8 mouse cellular contexts compared by ENCODE assay signal in genomic region chr9:121857474-121858152, GRCm38 (mm10). TPM values are rescaled to one million over a fixed set of nuclear protein-coding genes. Genes with fewer than 3 reads are reported as not detected.
DNase-seq lines count a peak whose midpoint lies in the region; ATAC-seq lines count a peak whose summit lies in the region.

No protein-coding gene starts in this region.

- H3K4me2 ChIP-seq in hindbrain, embryonic 15.5 days, result peak overlapping the region; percentile 80

- peak; percentile 97 for DNase-seq in T-cell, adult 2 months (ENCODE audit: low spot score)
- peak; percentile 95 to 98 for DNase-seq in cerebellum, postnatal 36 days
- peak; percentile 97 to 98 for DNase-seq in frontal cortex, postnatal 36 days (ENCODE audit: low spot score in 2 of 2)
- peak; percentile 98 for DNase-seq in left cerebral cortex, adult 18-20 months (ENCODE audit: low spot score in 2 of 2)
- DNase-seq in right cerebral cortex, adult 18-20 months, result peak; percentile 99
- DNase-seq in urinary bladder, postnatal 10 days (ENCODE audit: low spot score), result peak; percentile 90

- H3K36me3 ChIP-seq in hindbrain, embryonic 15.5 days, result no peaks in the 10 kb centered on the region
- H3K36me3 ChIP-seq in macrophage (ENCODE audit: inconsistent target), result no peaks in the 10 kb centered on the region

- peaks cover 42% of the 10 kb centered on the region for H3K79me2 ChIP-seq in macrophage (ENCODE audit: inconsistent target)

- H3K9ac ChIP-seq in hindbrain, embryonic 15.5 days, result peak overlapping the region; percentile 86

- no peaks in the 10 kb centered on the region for H3K9me3 ChIP-seq in hindbrain, embryonic 15.5 days

- H3K4me3 ChIP-seq in hindbrain, embryonic 15.5 days, result peak overlapping the region; percentile 86
- H3K4me3 ChIP-seq in macrophage (ENCODE audit: inconsistent target), result peak overlapping the region; percentile 60

- peak; percentile 98 for ATAC-seq in hindbrain, embryonic 15.5 days (ENCODE audit: low FRiP score, low read depth)

- H3K27ac ChIP-seq in hindbrain, embryonic 15.5 days (replicated peaks), result peak overlapping the region; percentile 95
- H3K27ac ChIP-seq in macrophage, result peak overlapping the region; percentile 84

- no peaks in the 10 kb centered on the region for H3K27me3 ChIP-seq in hindbrain, embryonic 15.5 days

- WGBS in hindbrain, embryonic 15.5 days, result under 1% methylated on average over 70 of the region's 70 CpGs
- under 1% methylated on average over 65 of the region's 70 CpGs for WGBS in macrophage (ENCODE audit: missing documents)

- peaks cover 8% of the 10 kb centered on the region; the same call in 1 of the 2 replicates for H3K4me1 ChIP-seq in hindbrain, embryonic 15.5 days (replicated peaks)

RNA-seq across cellular contexts. Expression of gene Higd1a, which starts 0.5 kb away (rescaled TPM):
- polyA plus RNA-seq in hindbrain, embryonic 15.5 days (2015; fragmentation: Nextera tagmentation; extraction: Ambion mirVana), result 157 and 160 TPM in 2 replicates
- total RNA-seq in left cerebral cortex, adult 18-20 months (2021), result 100 to 1,000 TPM in 1 of 2 experiments, 10 to 100 TPM in 1; 96.5 to 107 TPM
- total RNA-seq in macrophage (2018; cell fraction: chromatin; rRNA removed), result 10 to 100 TPM in 13 of 26 experiments, 1 to 10 TPM in 13; 3.0 to 23.1 (median 9.7) TPM
- total RNA-seq in macrophage (2018; cell fraction: cytosol; rRNA removed), result 10 to 100 TPM; 18.4 to 38.7 (median 30.3) TPM
- total RNA-seq in macrophage (2018; cell fraction: nucleus; rRNA removed), result 10 to 100 TPM in 17 of 26 experiments, 1 to 10 TPM in 9; 6.4 to 21.6 (median 12.1) TPM
- 6.1 to 25.5 TPM (median 16.7 TPM) in 3 replicates for polyA plus RNA-seq in macrophage (2018)

RNA-seq across cellular contexts. Expression of gene Ccdc13, which starts 18.4 kb away (rescaled TPM):
- 3.2 and 3.5 TPM in 2 replicates for polyA plus RNA-seq in hindbrain, embryonic 15.5 days (2015; fragmentation: Nextera tagmentation; extraction: Ambion mirVana)
- 1 to 10 TPM; 5.1 to 6.1 TPM for total RNA-seq in left cerebral cortex, adult 18-20 months (2021)
- total RNA-seq in macrophage (2018; cell fraction: chromatin; rRNA removed), result not detected
- not detected for total RNA-seq in macrophage (2018; cell fraction: cytosol; rRNA removed)
- under 1 TPM in 2 of 26 experiments, not detected in 24; 0.23 to 0.55 TPM for total RNA-seq in macrophage (2018; cell fraction: nucleus; rRNA removed)
- polyA plus RNA-seq in macrophage (2018), result not detected in 3 replicates

RNA-seq across cellular contexts. Expression of gene Ackr2, which starts 40.5 kb away (rescaled TPM):
- polyA plus RNA-seq in hindbrain, embryonic 15.5 days (2015; fragmentation: Nextera tagmentation; extraction: Ambion mirVana), result 2.9 and 3.0 TPM in 2 replicates
- total RNA-seq in left cerebral cortex, adult 18-20 months (2021), result 1 to 10 TPM; 5.9 to 9.5 TPM
- total RNA-seq in macrophage (2018; cell fraction: chromatin; rRNA removed), result not detected
- total RNA-seq in macrophage (2018; cell fraction: cytosol; rRNA removed), result not detected
- total RNA-seq in macrophage (2018; cell fraction: nucleus; rRNA removed), result under 1 TPM in 1 of 26 experiments, not detected in 25; 0.34 TPM
- polyA plus RNA-seq in macrophage (2018), result not detected in 3 replicates

RNA-seq across cellular contexts. Expression of gene Cyp8b1, which starts 58.5 kb away (rescaled TPM):
- polyA plus RNA-seq in hindbrain, embryonic 15.5 days (2015; fragmentation: Nextera tagmentation; extraction: Ambion mirVana), result not detected in 2 replicates
- total RNA-seq in left cerebral cortex, adult 18-20 months (2021), result not detected
- total RNA-seq in macrophage (2018; cell fraction: chromatin; rRNA removed), result not detected
- not detected for total RNA-seq in macrophage (2018; cell fraction: cytosol; rRNA removed)
- not detected for total RNA-seq in macrophage (2018; cell fraction: nucleus; rRNA removed)
- polyA plus RNA-seq in macrophage (2018), result not detected in 3 replicates

Comparison
In these comparisons a context has a peak if more than half of its experiments do, and no peak if none do; other contexts are left out.
1. Peak in every context shown above with its lines: DNase-seq, ATAC-seq, H3K4me3 ChIP-seq and H3K27ac ChIP-seq.